Mouse (Mus musculus) heart, embryonic 14.5 days (tissue): ENCODE data around the gene 9130213A22Rik. TPM values are rescaled to one million over a fixed set of nuclear protein-coding genes. Genes with fewer than 3 reads are reported as not detected.
A peak's percentile ranks its signal among the peaks of the same experiment; 100 is the strongest.

Source experiments
- ATAC-seq: fragments of 200-750 bp; cut with Nextera tagmentation; 2 replicates; pipeline ENCODE4 v1.8.0; 2017; ENCODE audit warnings: low read depth, moderate TSS enrichment; ENCODE audit not compliant: insufficient number of reproducible peaks, insufficient read depth, low FRiP score
- H3K27ac ChIP-seq, 2 experiments: fragments of 200-500 bp in 1 of 2; fragments of 300-500 bp in 1 of 2; sonication (generic) in 1 of 2; replicated peaks in 1 of 2; 2 replicates each; pipeline ENCODE4 v1.5.1; 2012 to 2014; ENCODE audit warnings: low read depth in 2 of 2, low read length in 2 of 2, control low read depth in 1 of 2, mild to moderate bottlenecking in 1 of 2, mixed read lengths in 1 of 2; ENCODE audit not compliant: control insufficient read depth in 1 of 2, insufficient read depth in 1 of 2
- H3K27me3 ChIP-seq: fragments of 300-500 bp; sonication (generic); 2 replicates; pipeline ENCODE4 v1.6.1; 2014; ENCODE audit warnings: mild to moderate bottlenecking, low read length, control low read depth; ENCODE audit not compliant: control insufficient read depth, insufficient read depth
- H3K36me3 ChIP-seq: fragments of 300-500 bp; sonication (generic); 2 replicates; pipeline ENCODE4 v1.6.1; 2014; ENCODE audit warnings: mild to moderate bottlenecking, control low read depth, low read length, mixed read lengths; ENCODE audit not compliant: control insufficient read depth, insufficient read depth
- H3K4me1 ChIP-seq, 2 experiments: fragments of 200-500 bp in 1 of 2; fragments of 300-500 bp in 1 of 2; sonication (generic) in 1 of 2; 2 replicates each; pipeline ENCODE4 v1.6.1; 2012 to 2014; ENCODE audit warnings: low read length in 2 of 2, control low read depth in 1 of 2, mixed read lengths in 1 of 2; ENCODE audit not compliant: control insufficient read depth in 2 of 2, insufficient read depth in 2 of 2
- H3K4me2 ChIP-seq: fragments of 300-500 bp; sonication (generic); 2 replicates; pipeline ENCODE4 v1.6.1; 2014; ENCODE audit warnings: mild to moderate bottlenecking, low read length
- H3K4me3 ChIP-seq, 2 experiments: fragments of 200-500 bp in 1 of 2; fragments of 300-500 bp in 1 of 2; sonication (generic) in 1 of 2; 2 replicates each; pipeline ENCODE4 v1.5.1; 2012 to 2014; ENCODE audit warnings: low read length in 2 of 2, mild to moderate bottlenecking in 2 of 2, control low read depth in 1 of 2, low read depth in 1 of 2, moderate library complexity in 1 of 2; ENCODE audit not compliant: control insufficient read depth in 1 of 2, insufficient read depth in 1 of 2
- H3K9ac ChIP-seq: fragments of 300-500 bp; sonication (generic); 2 replicates; pipeline ENCODE4 v1.6.1; 2014; ENCODE audit warnings: mild to moderate bottlenecking, low read length
- H3K9me3 ChIP-seq: fragments of 300-500 bp; sonication (generic); 2 replicates; pipeline ENCODE4 v1.6.1; 2016; ENCODE audit warnings: low read length, control low read depth; ENCODE audit not compliant: control insufficient read depth
- WGBS: fragments of 180-500 bp; shearing (Covaris S2); extraction: QIAGEN DNeasy Blood & Tissue Kit; methylation state at CpG from one replicate; pipeline ENCODE4 v1.1.7; 2014; 5-methylcytosine and 5-hydroxymethylcytosine counted together
- polyA plus RNA-seq: library from polyadenylated mRNA; unstranded; fragments of >200 nt; fragmentation: Nextera tagmentation; extraction: Ambion mirVana; gene quantifications from 2 replicates; pipeline ENCODE4 v1.2.1, GENCODE M21; 2014

Gene 9130213A22Rik
- polyA plus RNA-seq, 1 experiment from 2014 or later, result 0.28 TPM

GRCm38 (mm10) chr11:69133566-69133922, 11.2 kb upstream of the 9130213A22Rik start:
- 19% methylated on average over 5 of the region's 5 CpGs for WGBS
- Histone ChIP-seq H3K4me1 (peaks cover 4 to 6% of the 10 kb centered on the region in 2 experiments; a peak in 2 of 4 replicates), H3K9ac (peak overlapping the region; percentile 63; the same call in 1 of the 2 replicates), H3K36me3 (no peaks in the 10 kb centered on the region), H3K4me3 (peak overlapping the region; percentile 41 to 43; a peak in 2 of 4 replicates), H3K4me2 (peak overlapping the region; percentile 91), H3K27me3 (peaks cover 6% of the 10 kb centered on the region), H3K9me3 (no peaks in the 10 kb centered on the region), H3K27ac (no peak overlapping the region)
- no peak for ATAC-seq

GRCm38 (mm10) chr11:69128426-69129122, 6.2 kb upstream of the 9130213A22Rik start:
- no peak for ATAC-seq

GRCm38 (mm10) chr11:69126706-69127095, 4.3 kb upstream of the 9130213A22Rik start:
- Histone ChIP-seq H3K4me2 (peak overlapping the region; percentile 93; the same call in 1 of the 2 replicates), H3K4me1 (peaks cover 5 to 14% of the 10 kb centered on the region in 2 experiments), H3K9me3 (no peaks in the 10 kb centered on the region), H3K36me3 (no peaks in the 10 kb centered on the region), H3K27me3 (no peaks in the 10 kb centered on the region), H3K9ac (no peak overlapping the region), H3K4me3 (no peak overlapping the region), H3K27ac (no peak overlapping the region)
- no peak for ATAC-seq
- WGBS, result 59% methylated on average over 2 of the region's 2 CpGs

More at GRCm38 (mm10) chr11:69128426-69129122, 6.2 kb upstream of the 9130213A22Rik start:
- WGBS, result 61% methylated on average over 8 of the region's 8 CpGs
- no peak overlapping the region for H3K4me3 ChIP-seq
- H3K4me2 ChIP-seq, result no peak overlapping the region
- H3K27ac ChIP-seq, result no peak overlapping the region
- H3K36me3 ChIP-seq, result no peaks in the 10 kb centered on the region
- no peaks in the 10 kb centered on the region for H3K9me3 ChIP-seq
- H3K4me1 ChIP-seq, result peaks cover 6 to 15% of the 10 kb centered on the region in 2 experiments
- peaks cover 6% of the 10 kb centered on the region for H3K27me3 ChIP-seq
- H3K9ac ChIP-seq, result no peak overlapping the region

GRCm38 (mm10) chr11:69125919-69126705, 3.7 kb upstream of the 9130213A22Rik start:
- no peak for ATAC-seq
- H3K9me3 ChIP-seq, result no peaks in the 10 kb centered on the region
- H3K9ac ChIP-seq, result peak overlapping the region; percentile 68
- H3K36me3 ChIP-seq, result no peaks in the 10 kb centered on the region
- no peaks in the 10 kb centered on the region for H3K27me3 ChIP-seq
- peak overlapping the region; percentile 60 to 65 for H3K4me3 ChIP-seq
- peaks cover 5 to 14% of the 10 kb centered on the region in 2 experiments for H3K4me1 ChIP-seq
- H3K27ac ChIP-seq, result peak overlapping the region in 1 of 2 experiments; percentile 70; a peak in 2 of 4 replicates
- WGBS, result 14% methylated on average over 20 of the region's 20 CpGs
- peak overlapping the region; percentile 93 for H3K4me2 ChIP-seq

- Histone ChIP-seq H3K27me3 (no peaks in the 10 kb centered on the region), H3K36me3 (no peaks in the 10 kb centered on the region), H3K4me3 (peak within 1 kb of the TSS; percentile 60 to 65), H3K27ac (peak within 1 kb of the TSS; percentile 63 to 70), H3K9me3 (no peaks in the 10 kb centered on the region), H3K9ac (peak within 1 kb of the TSS; percentile 68), H3K4me2 (peak within 1 kb of the TSS; percentile 93), H3K4me1 (peaks cover 7 to 17% of the 10 kb centered on the region in 2 experiments)
- WGBS, result 6% methylated on average over 3 of the region's 3 CpGs
- no peak for ATAC-seq
These were observed 3.3 kb upstream of the 9130213A22Rik start, which contains the start of gene Aloxe3 for GRCm38 (mm10) chr11:69125852-69125918. TSS of gene Aloxe3 (plus strand) at chr11:69125896.

GRCm38 (mm10) chr11:69125041-69125851, 2.9 kb upstream of the 9130213A22Rik start:
- Histone ChIP-seq H3K27me3 (no peaks in the 10 kb centered on the region), H3K9me3 (no peaks in the 10 kb centered on the region), H3K36me3 (no peaks in the 10 kb centered on the region), H3K9ac (peak overlapping the region; percentile 68), H3K4me3 (peak overlapping the region; percentile 60 to 65), H3K4me1 (peaks cover 10 to 21% of the 10 kb centered on the region in 2 experiments), H3K4me2 (peak overlapping the region; percentile 93), H3K27ac (peak overlapping the region; percentile 63 to 70)
- WGBS, result under 1% methylated on average over 24 of the region's 24 CpGs
- ATAC-seq, result peak; percentile 20; the same call in 1 of the 2 replicates

GRCm38 (mm10) chr11:69124498-69124847, 2.1 kb upstream of the 9130213A22Rik start:
- H3K4me2 ChIP-seq, result peak overlapping the region; percentile 84; the same call in 1 of the 2 replicates
- no peak overlapping the region for H3K27ac ChIP-seq
- H3K4me3 ChIP-seq, result peak overlapping the region in 1 of 2 experiments; percentile 73; a peak in 1 of 4 replicates
- no peaks in the 10 kb centered on the region for H3K27me3 ChIP-seq
- ATAC-seq, result no peak
- no peaks in the 10 kb centered on the region for H3K36me3 ChIP-seq
- peaks cover 10 to 29% of the 10 kb centered on the region in 2 experiments for H3K4me1 ChIP-seq
- H3K9me3 ChIP-seq, result no peaks in the 10 kb centered on the region
- H3K9ac ChIP-seq, result no peak overlapping the region
- WGBS, result 0% methylated on average over 3 of the region's 3 CpGs
